Mouse (Mus musculus): ENCODE measurements at regions not wholly inside any gene's neighbourhood (a gene's known extent, or its start where the extent isn't known, plus 50 kb on each side); places are given as distances from the start of the nearest gene placed in this dataset.

GRCm38 (mm10) chr9:101404034-101404433 lies 152.4 kb upstream of the Ppp2r3a start:
- WGBS (ENCODE audit: insufficient replicate concordance) = 45% methylated on average over 3 of the region's 3 CpGs

GRCm38 (mm10) chr9:101402544-101403194 lies 151.1 kb upstream of the Ppp2r3a start:
- H3K4me2 ChIP-seq (ENCODE audit: low read depth) = no peak overlapping the region
- 54% methylated on average over 9 of the region's 9 CpGs for WGBS (ENCODE audit: insufficient replicate concordance)
- no peak for DNase-seq (ENCODE audit: low read depth in 3 of 3, low spot score in 3 of 3)

More at GRCm38 (mm10) chr9:101404034-101404433, 152.4 kb upstream of the Ppp2r3a start:
- no peaks in the 10 kb centered on the region for H3K27me3 ChIP-seq (ENCODE audit: control insufficient read depth, insufficient read depth, low read length)
- no peak overlapping the region for H3K27ac ChIP-seq
- no peaks in the 10 kb centered on the region for H3K36me3 ChIP-seq (replicated peaks; ENCODE audit: control insufficient read depth, insufficient read depth, low read depth)
- no peaks in the 10 kb centered on the region for H3K9me3 ChIP-seq (ENCODE audit: control insufficient read depth, low read length)
- no peak overlapping the region for H3K4me2 ChIP-seq (ENCODE audit: low read depth)
- ATAC-seq (ENCODE audit: insufficient read depth) (no peak), DNase-seq (ENCODE audit: low read depth in 3 of 3, low spot score in 3 of 3) (no peak)
- H3K9ac ChIP-seq (replicated peaks) = no peak overlapping the region
- no peak overlapping the region for H3K4me3 ChIP-seq (ENCODE audit: insufficient read depth in 1 of 2, low read depth in 2 of 2, low read length in 2 of 2)
- no peak for TF ChIP-seq EP300 (IDR thresholded peaks at IDR 0.05; ENCODE audit: low read depth)
- TF ChIP-seq CTCF (IDR thresholded peaks at IDR 0.05; ENCODE audit: low read depth) = no peak
- H3K4me1 ChIP-seq (replicated peaks; ENCODE audit: control insufficient read depth in 2 of 2, insufficient read depth in 2 of 2, low read length in 1 of 2) = no peaks in the 10 kb centered on the region

GRCm38 (mm10) chr9:101401416-101401815 lies 149.8 kb upstream of the Ppp2r3a start:
- Histone ChIP-seq H3K27me3 (ENCODE audit: control insufficient read depth, insufficient read depth, low read length) (no peaks in the 10 kb centered on the region), H3K4me2 (ENCODE audit: low read depth) (no peak overlapping the region), H3K9me3 (ENCODE audit: control insufficient read depth, low read length) (no peaks in the 10 kb centered on the region), H3K27ac (no peak overlapping the region), H3K36me3 (replicated peaks; ENCODE audit: control insufficient read depth, insufficient read depth, low read depth) (no peaks in the 10 kb centered on the region), H3K4me1 (replicated peaks; ENCODE audit: control insufficient read depth in 2 of 2, insufficient read depth in 2 of 2, low read length in 1 of 2) (no peaks in the 10 kb centered on the region), H3K9ac (replicated peaks) (no peak overlapping the region), H3K4me3 (ENCODE audit: insufficient read depth in 1 of 2, low read depth in 2 of 2, low read length in 2 of 2) (no peak overlapping the region)
- DNase-seq (ENCODE audit: low read depth in 3 of 3, low spot score in 3 of 3) = no peak
- TF ChIP-seq EP300 (IDR thresholded peaks at IDR 0.05; ENCODE audit: low read depth) (no peak), CTCF (IDR thresholded peaks at IDR 0.05; ENCODE audit: low read depth) (no peak)
- ATAC-seq (ENCODE audit: insufficient read depth) = no peak
- WGBS (ENCODE audit: insufficient replicate concordance) = 66% methylated on average over 9 of the region's 9 CpGs

More at GRCm38 (mm10) chr9:101402544-101403194, 151.1 kb upstream of the Ppp2r3a start:
- Histone ChIP-seq H3K27me3 (ENCODE audit: control insufficient read depth, insufficient read depth, low read length) (no peaks in the 10 kb centered on the region), H3K9me3 (ENCODE audit: control insufficient read depth, low read length) (no peaks in the 10 kb centered on the region), H3K4me3 (ENCODE audit: insufficient read depth in 1 of 2, low read depth in 2 of 2, low read length in 2 of 2) (no peak overlapping the region), H3K9ac (replicated peaks) (no peak overlapping the region), H3K27ac (no peak overlapping the region), H3K4me1 (replicated peaks; ENCODE audit: control insufficient read depth in 2 of 2, insufficient read depth in 2 of 2, low read length in 1 of 2) (no peaks in the 10 kb centered on the region), H3K36me3 (replicated peaks; ENCODE audit: control insufficient read depth, insufficient read depth, low read depth) (no peaks in the 10 kb centered on the region)
- TF ChIP-seq EP300 (IDR thresholded peaks at IDR 0.05; ENCODE audit: low read depth) = no peak
- TF ChIP-seq CTCF (IDR thresholded peaks at IDR 0.05; ENCODE audit: low read depth) = no peak
- no peak for ATAC-seq (ENCODE audit: insufficient read depth)

GRCm38 (mm10) chr9:101398858-101399257 lies 147.3 kb upstream of the Ppp2r3a start:
- Histone ChIP-seq H3K9me3 (ENCODE audit: control insufficient read depth, low read length) (no peaks in the 10 kb centered on the region), H3K4me1 (replicated peaks; ENCODE audit: control insufficient read depth in 2 of 2, insufficient read depth in 2 of 2, low read length in 1 of 2) (no peaks in the 10 kb centered on the region), H3K36me3 (replicated peaks; ENCODE audit: control insufficient read depth, insufficient read depth, low read depth) (no peaks in the 10 kb centered on the region), H3K27me3 (ENCODE audit: control insufficient read depth, insufficient read depth, low read length) (no peaks in the 10 kb centered on the region), H3K4me2 (ENCODE audit: low read depth) (no peak overlapping the region), H3K9ac (replicated peaks) (no peak overlapping the region), H3K27ac (no peak overlapping the region), H3K4me3 (ENCODE audit: insufficient read depth in 1 of 2, low read depth in 2 of 2, low read length in 2 of 2) (no peak overlapping the region)
- no peak for DNase-seq (ENCODE audit: low read depth in 3 of 3, low spot score in 3 of 3)
- WGBS (ENCODE audit: insufficient replicate concordance) = 46% methylated on average over 3 of the region's 3 CpGs
- no peak for ATAC-seq (ENCODE audit: insufficient read depth)
- TF ChIP-seq EP300 (IDR thresholded peaks at IDR 0.05; ENCODE audit: low read depth) (no peak), CTCF (IDR thresholded peaks at IDR 0.05; ENCODE audit: low read depth) (no peak)

- no peak for TF ChIP-seq CTCF (IDR thresholded peaks at IDR 0.05; ENCODE audit: low read depth)
- no peak for TF ChIP-seq EP300 (IDR thresholded peaks at IDR 0.05; ENCODE audit: low read depth)
- no peak overlapping the region for H3K9ac ChIP-seq (replicated peaks)
- no peak overlapping the region for H3K27ac ChIP-seq
- ATAC-seq (ENCODE audit: insufficient read depth) (no peak), DNase-seq (ENCODE audit: low read depth in 3 of 3, low spot score in 3 of 3) (no peak)
- no peak overlapping the region for H3K4me3 ChIP-seq (ENCODE audit: insufficient read depth in 1 of 2, low read depth in 2 of 2, low read length in 2 of 2)
- no peaks in the 10 kb centered on the region for H3K36me3 ChIP-seq (replicated peaks; ENCODE audit: control insufficient read depth, insufficient read depth, low read depth)
- no peaks in the 10 kb centered on the region for H3K27me3 ChIP-seq (ENCODE audit: control insufficient read depth, insufficient read depth, low read length)
- 24% methylated on average over 2 of the region's 2 CpGs for WGBS (ENCODE audit: insufficient replicate concordance)
- H3K9me3 ChIP-seq (ENCODE audit: control insufficient read depth, low read length) = no peaks in the 10 kb centered on the region
- no peak overlapping the region for H3K4me2 ChIP-seq (ENCODE audit: low read depth)
- H3K4me1 ChIP-seq (replicated peaks; ENCODE audit: control insufficient read depth in 2 of 2, insufficient read depth in 2 of 2, low read length in 1 of 2) = no peaks in the 10 kb centered on the region
These were observed 117.8 kb upstream of the Ppp2r3a start for GRCm38 (mm10) chr9:101369380-101369779.

Measured in liver, embryonic 14.5 days (tissue).